Mouse (Mus musculus): ENCODE measurements at regions not wholly inside any gene's neighbourhood (a gene's known extent, or its start where the extent isn't known, plus 50 kb on each side); places are given as distances from the start of the nearest gene placed in this dataset.
A peak's percentile ranks its signal among the peaks of the same experiment; 100 is the strongest.

DNA sequence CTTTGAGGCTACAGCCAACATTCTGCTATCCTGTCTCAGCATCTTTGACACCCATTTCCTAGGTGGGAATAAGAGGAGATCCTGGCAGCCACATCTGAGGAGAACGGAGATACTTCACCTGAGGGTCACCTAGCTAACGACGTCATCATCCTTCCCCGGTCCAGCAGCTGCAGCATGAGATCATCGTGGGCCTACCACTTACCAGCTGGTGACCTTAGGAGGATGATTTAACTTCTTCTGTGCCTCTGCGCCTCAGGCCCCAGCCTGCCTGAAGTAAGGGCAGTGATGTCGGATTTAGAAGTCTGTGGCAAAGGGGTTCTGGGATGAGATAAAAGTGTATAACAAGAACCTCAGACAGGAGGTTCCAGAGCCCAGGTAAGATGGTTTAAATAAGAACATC, 391.3 kb upstream of the Spred2 start:
- Histone ChIP-seq H3K79me2 (replicated peaks; ENCODE audit: control insufficient read depth, extremely low read depth, insufficient read depth, poor library complexity, severe bottlenecking) (no peaks in the 10 kb centered on the region), H3K9ac (ENCODE audit: insufficient read depth, low read depth) (no peak overlapping the region), H3K4me2 (ENCODE audit: insufficient read depth, low read depth, poor library complexity, severe bottlenecking) (no peak overlapping the region), H3K4me3 (replicated peaks in 1 of 3; ENCODE audit: low read depth in 2 of 3, low read length in 2 of 3, poor library complexity in 1 of 3) (no peak overlapping the region), H3K27ac (ENCODE audit: insufficient read depth, low read depth) (no peak overlapping the region), H3K9me3 (replicated peaks; ENCODE audit: low read length) (no peaks in the 10 kb centered on the region), H3K36me3 (replicated peaks in 1 of 2; ENCODE audit: control insufficient read depth in 1 of 2, insufficient read depth in 1 of 2, low read length in 1 of 2) (no peaks in the 10 kb centered on the region), H3K4me1 (ENCODE audit: control insufficient read depth in 1 of 2, insufficient read depth in 2 of 2) (peaks cover 18 to 48% of the 10 kb centered on the region in 2 experiments), H3K27me3 (replicated peaks) (no peaks in the 10 kb centered on the region)
- in situ Hi-C loops (cut with MboI; ENCODE audit: low pct_ligation_motif_present, low pct_unique_long_range_greater_than_20kb, low sequenced_read_pairs) (loop anchor here (5.0 to 10.0 kb wide), 4 partner anchors 196 to 808 kb away; no protein-coding TSS in a partner anchor), dilution Hi-C loops (cut with MboI; ENCODE audit: extremely low pct_ligation_motif_present, extremely low pct_unique_long_range_greater_than_20kb, low sequenced_read_pairs) (no loop called here)
- no peak for DNase-seq (ENCODE audit: extremely low read depth)
- TF ChIP-seq TCF12 (IDR thresholded peaks at IDR 0.05; ENCODE audit: low read depth, low read length) = 0 out of 2 replicates have a peak, but pooled peaks have one; percentile 27
- TF ChIP-seq TBP (conservative IDR thresholded peaks at IDR 0.05; ENCODE audit: low read depth, low read length) = no peak
- TF ChIP-seq ETS1 (conservative IDR thresholded peaks at IDR 0.05; ENCODE audit: low read depth, low read length) = peak; percentile 90
- peak; percentile 34; the same call in 1 of the 2 replicates for TF ChIP-seq MEF2A (IDR thresholded peaks at IDR 0.05; ENCODE audit: borderline replicate concordance, low read depth, low read length)
- TF ChIP-seq JUN (IDR thresholded peaks at IDR 0.05; ENCODE audit: insufficient read depth, low read depth, low read length) = peak; percentile 50; the same call in 1 of the 2 replicates

DNA sequence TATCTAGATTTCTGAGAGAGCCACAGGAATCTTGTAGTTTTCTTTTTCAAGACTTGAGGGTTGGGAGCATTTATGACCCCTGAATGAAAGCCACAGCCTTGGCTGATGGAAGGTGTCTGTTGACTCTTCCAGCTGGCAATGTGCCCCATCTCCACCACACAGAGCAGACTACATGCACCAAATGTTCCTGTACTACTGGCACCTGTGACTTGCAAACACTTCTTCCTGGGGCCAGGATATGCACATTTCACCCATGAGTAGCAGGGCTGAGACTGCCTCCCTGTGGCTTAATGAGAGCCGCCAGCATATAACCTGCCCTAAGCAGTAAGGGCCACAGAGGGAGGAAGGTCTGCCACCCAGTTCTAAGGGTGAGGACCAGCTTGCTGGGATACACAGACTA, 390.5 kb upstream of the Spred2 start:
- Histone ChIP-seq H3K4me1 (ENCODE audit: control insufficient read depth in 1 of 2, insufficient read depth in 2 of 2) (peaks cover 18 to 48% of the 10 kb centered on the region in 2 experiments), H3K27ac (ENCODE audit: insufficient read depth, low read depth) (no peak overlapping the region), H3K4me2 (ENCODE audit: insufficient read depth, low read depth, poor library complexity, severe bottlenecking) (no peak overlapping the region), H3K9me3 (replicated peaks; ENCODE audit: low read length) (no peaks in the 10 kb centered on the region), H3K9ac (ENCODE audit: insufficient read depth, low read depth) (no peak overlapping the region), H3K27me3 (replicated peaks) (no peaks in the 10 kb centered on the region), H3K79me2 (replicated peaks; ENCODE audit: control insufficient read depth, extremely low read depth, insufficient read depth, poor library complexity, severe bottlenecking) (no peaks in the 10 kb centered on the region), H3K4me3 (replicated peaks in 1 of 3; ENCODE audit: low read depth in 2 of 3, low read length in 2 of 3, poor library complexity in 1 of 3) (no peak overlapping the region), H3K36me3 (replicated peaks in 1 of 2; ENCODE audit: control insufficient read depth in 1 of 2, insufficient read depth in 1 of 2, low read length in 1 of 2) (no peaks in the 10 kb centered on the region)
- dilution Hi-C loops (cut with MboI; ENCODE audit: extremely low pct_ligation_motif_present, extremely low pct_unique_long_range_greater_than_20kb, low sequenced_read_pairs) (no loop called here), in situ Hi-C loops (cut with MboI; ENCODE audit: low pct_ligation_motif_present, low pct_unique_long_range_greater_than_20kb, low sequenced_read_pairs) (loop anchor here (5.0 to 10.0 kb wide), 4 partner anchors 196 to 809 kb away; no protein-coding TSS in a partner anchor)
- DNase-seq (ENCODE audit: extremely low read depth) = peak; percentile 79
- TF ChIP-seq TBP (conservative IDR thresholded peaks at IDR 0.05; ENCODE audit: low read depth, low read length) (no peak), IRF4 (IDR thresholded peaks at IDR 0.05; ENCODE audit: low read depth, low read length) (peak; percentile 64), ZKSCAN1 (IDR thresholded peaks at IDR 0.05; ENCODE audit: borderline replicate concordance, low read depth, low read length) (no peak), TCF12 (IDR thresholded peaks at IDR 0.05; ENCODE audit: low read depth, low read length) (peak; percentile 69), ELF1 (IDR thresholded peaks at IDR 0.05; ENCODE audit: low read depth, low read length) (peak; percentile 53; the same call in 1 of the 2 replicates), MXI1 (IDR thresholded peaks at IDR 0.05; ENCODE audit: low read depth, low read length) (no peak), CTCF (conservative IDR thresholded peaks at IDR 0.05 in 1 of 2, IDR thresholded peaks at IDR 0.05 in 1 of 2; ENCODE audit: low read depth in 2 of 2, low read length in 2 of 2) (peak; percentile 49 to 94; a peak in 3 of 4 replicates), MYC (IDR thresholded peaks at IDR 0.05; ENCODE audit: low read depth, low read length) (no peak), HCFC1 (IDR thresholded peaks at IDR 0.05; ENCODE audit: low read depth, low read length) (no peak), SIN3A (IDR thresholded peaks at IDR 0.05; ENCODE audit: low read length) (no peak), MAZ (IDR thresholded peaks at IDR 0.05; ENCODE audit: low read depth, low read length) (0 out of 2 replicates have a peak, but pooled peaks have one; percentile 50), ZNF384 (IDR thresholded peaks at IDR 0.05; ENCODE audit: low read depth, low read length) (no peak), BHLHE40 (IDR thresholded peaks at IDR 0.05; ENCODE audit: low read depth, low read length) (peak; percentile 41; the same call in 1 of the 2 replicates), ZC3H11A (IDR thresholded peaks at IDR 0.05; ENCODE audit: low read depth, low read length) (peak; percentile 93), NRF1 (IDR thresholded peaks at IDR 0.05; ENCODE audit: low read depth, low read length) (peak; percentile 37; the same call in 1 of the 2 replicates), CHD2 (IDR thresholded peaks at IDR 0.05; ENCODE audit: low read length) (no peak), PAX5 (IDR thresholded peaks at IDR 0.05; ENCODE audit: low read length) (no peak), NELFE (IDR thresholded peaks at IDR 0.05; ENCODE audit: low read depth, low read length) (peak; percentile 45; the same call in 1 of the 2 replicates), CHD1 (IDR thresholded peaks at IDR 0.05; ENCODE audit: low read depth, low read length) (no peak), MEF2A (IDR thresholded peaks at IDR 0.05; ENCODE audit: borderline replicate concordance, low read depth, low read length) (peak; percentile 70; the same call in 1 of the 2 replicates), ETS1 (conservative IDR thresholded peaks at IDR 0.05; ENCODE audit: low read depth, low read length) (0 out of 2 replicates have a peak, but pooled peaks have one; percentile 24), MAX (IDR thresholded peaks at IDR 0.05; ENCODE audit: low read length) (no peak), UBTF (IDR thresholded peaks at IDR 0.05; ENCODE audit: low read depth, low read length) (no peak), POLR2A (IDR thresholded peaks at IDR 0.05; ENCODE audit: low read depth, low read length) (no peak), SMC3 (IDR thresholded peaks at IDR 0.05; ENCODE audit: low read depth, low read length) (peak; percentile 97)
